Mouse (Mus musculus) thymus, postnatal 10 days (tissue): ENCODE data around the gene Fxyd7.

Source experiments
- DNase-seq, 2 experiments: peaks; one replicate each; pipeline ENCODE4 v3.0.0; 2021; ENCODE audit warnings: low spot score in 2 of 2

The Fxyd7 gene

DNA sequence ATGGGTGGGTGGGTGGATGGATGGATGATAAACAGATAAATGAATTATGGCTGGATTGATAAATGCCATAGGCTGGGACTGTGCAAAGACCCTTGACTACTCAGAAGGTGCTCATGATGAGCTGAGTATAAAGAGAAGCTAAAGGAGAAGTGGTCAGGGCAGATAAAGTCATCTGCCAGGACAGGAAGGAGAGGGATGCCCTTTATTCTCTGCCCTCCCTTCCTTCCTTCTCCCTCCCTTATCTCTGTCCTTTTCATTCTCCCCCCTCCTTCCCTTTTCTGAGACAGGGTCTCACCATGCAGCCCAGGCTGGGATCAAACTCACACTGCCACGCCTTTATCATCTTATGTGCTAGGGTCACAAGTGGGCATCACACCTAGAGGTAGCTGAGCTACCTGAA is 43.5 kb downstream of the Fxyd7 start:
- DNase-seq, result no peak

DNA sequence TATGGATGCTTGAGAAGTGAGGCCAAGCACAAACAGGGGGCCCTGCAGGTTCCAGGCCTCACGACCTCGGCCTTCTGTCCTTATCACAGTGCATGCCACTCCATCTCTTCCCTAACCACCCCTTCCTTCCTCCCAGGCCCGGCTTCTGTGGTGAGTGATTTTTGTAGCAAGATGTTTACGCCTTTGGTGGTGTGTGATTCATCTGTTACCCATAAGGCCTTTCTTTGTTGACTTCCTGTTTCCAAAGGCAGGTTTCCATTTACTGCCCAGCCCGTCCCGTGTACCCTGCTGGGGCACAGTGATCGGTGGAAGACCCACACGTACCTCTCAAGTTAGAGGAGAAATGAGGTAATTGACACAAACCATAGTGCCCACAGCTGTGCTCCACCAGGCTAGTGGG is 48.6 kb downstream of the Fxyd7 start:
- peak; percentile 7 to 11 for DNase-seq

DNA sequence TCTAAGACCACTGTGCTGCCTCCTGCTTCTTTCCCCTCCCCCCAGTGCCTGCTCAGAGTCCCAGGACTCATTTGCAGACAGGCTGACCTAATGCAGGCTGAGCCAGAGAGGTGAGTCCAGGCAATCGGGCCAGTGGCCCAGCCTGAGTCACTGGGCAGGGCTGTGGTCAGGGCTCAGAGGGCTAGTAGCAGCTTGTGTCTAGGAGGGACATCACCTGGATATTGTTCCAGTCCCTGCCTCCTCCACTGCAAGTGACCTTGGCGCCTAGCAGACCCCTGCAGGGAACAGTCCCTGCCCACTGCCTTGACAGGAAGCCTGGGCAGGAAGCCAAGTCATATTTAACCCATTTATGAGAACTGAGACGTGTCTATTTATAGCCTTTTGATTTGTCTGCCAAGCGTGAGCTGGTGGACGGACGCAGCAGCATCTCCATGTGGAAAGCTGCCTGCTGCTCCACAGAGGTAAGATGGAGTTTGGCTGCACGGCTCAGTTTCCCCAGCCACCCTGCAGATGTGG is 50.7 kb downstream of the Fxyd7 start:
- DNase-seq, result peak; percentile 5 to 15

DNA sequence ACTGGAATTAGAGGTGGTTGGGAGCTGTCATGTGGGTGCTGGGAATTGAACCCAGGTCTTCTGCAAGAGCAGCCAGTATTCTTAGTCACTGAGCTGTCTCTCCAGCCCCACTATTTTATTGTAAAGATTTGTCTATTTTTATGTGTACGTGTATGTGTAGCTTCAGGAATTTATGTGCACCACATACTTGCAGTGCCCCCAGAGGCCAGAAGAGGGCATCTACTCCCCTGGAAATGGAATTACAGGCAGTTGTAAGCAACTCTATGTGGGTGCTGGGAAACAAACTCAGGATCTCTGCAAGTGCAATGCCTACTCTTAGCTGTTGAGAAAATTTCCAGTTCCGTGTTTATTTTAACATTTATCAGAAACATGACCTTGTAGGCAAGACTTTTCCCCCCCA is 54.8 kb downstream of the Fxyd7 start:
- DNase-seq, result no peak

DNA sequence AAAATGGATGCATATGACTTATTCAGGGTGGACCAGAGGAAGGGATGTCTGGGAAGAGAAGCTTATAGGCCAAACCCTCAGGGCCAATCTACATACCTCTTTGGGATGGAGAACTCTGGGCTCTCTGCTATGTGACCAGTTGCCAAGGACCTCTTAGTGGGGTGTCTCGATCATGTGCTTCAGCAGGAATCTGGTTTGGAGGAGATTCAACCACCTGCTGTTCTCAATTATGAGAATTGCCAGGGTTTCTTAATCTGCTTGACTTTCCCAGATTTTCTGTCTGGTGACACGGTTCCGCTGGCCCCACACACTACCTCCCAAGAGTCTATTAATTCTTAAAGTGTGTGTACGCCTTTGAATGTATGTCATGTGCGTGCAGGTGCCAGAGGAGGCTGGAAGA is 57.3 kb downstream of the Fxyd7 start:
- no peak for DNase-seq
